ENCODE assay signal across 9 mouse cellular contexts in the genomic region with DNA sequence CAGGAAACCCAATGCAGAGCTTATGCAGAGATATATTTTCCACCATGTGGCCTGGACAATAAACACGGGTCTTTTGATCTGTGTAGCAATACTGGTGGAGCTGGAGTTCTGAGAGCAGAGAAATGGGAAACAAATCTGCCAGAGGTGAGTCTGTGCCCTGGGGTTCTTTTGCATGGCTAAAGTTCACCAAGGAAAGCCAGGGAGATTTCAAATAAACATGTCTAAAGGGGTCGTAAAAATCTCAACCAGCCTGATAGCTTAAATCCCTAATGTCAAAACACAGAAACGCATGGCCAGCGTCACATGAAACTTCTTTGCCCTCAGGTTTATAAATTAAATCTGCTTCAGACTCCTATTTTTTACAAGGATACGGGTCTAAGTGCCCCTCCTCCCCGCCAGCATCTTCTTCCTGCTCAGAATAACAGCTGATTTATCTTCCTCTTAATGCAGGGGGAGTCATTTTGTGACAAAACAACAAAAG.
A peak's percentile ranks its signal among the peaks of the same experiment; 100 is the strongest.
DNase-seq lines count a peak whose midpoint lies in the region; ATAC-seq and TF ChIP-seq lines count a peak whose summit lies in the region.
"Had no signal": no experiment of that assay in that cellular context is flagged by ENCODE, and none has a peak within 500 bp of the region (broad histone marks: within the 10 kb centered on the region; RNA-seq: fewer than 3 reads in every experiment).

No protein-coding gene starts in this region.

- TF ChIP-seq CTCF in left cerebral cortex, adult 2 months (IDR thresholded peaks at IDR 0.05), result no peak

- H3K4me3 ChIP-seq in left cerebral cortex, adult 2 months, result 0 out of 2 replicates have a peak overlapping the region, but pooled peaks have one; percentile 16
- H3K4me3 ChIP-seq in forebrain, embryonic 15.5 days, result peak overlapping the region; percentile 1; the same call in 1 of the 2 replicates
- H3K4me3 ChIP-seq in limb, embryonic 12.5 days (replicated peaks), result peak overlapping the region; percentile 26; the same call in 1 of the 2 replicates
- H3K4me3 ChIP-seq in stomach, embryonic 14.5 days (ENCODE audit: low read depth, low read length), result peak overlapping the region; percentile 16; the same call in 1 of the 2 replicates
- H3K4me3 ChIP-seq: heart, embryonic 12.5 days had no signal

- WGBS in forebrain, embryonic 15.5 days, result 45% methylated on average over 6 of the region's 6 CpGs
- 2% methylated on average over 6 of the region's 6 CpGs for WGBS in limb, embryonic 12.5 days
- WGBS in stomach, embryonic 14.5 days, result 14% methylated on average over 6 of the region's 6 CpGs

- no peak overlapping the region for H3K9ac ChIP-seq in forebrain, embryonic 15.5 days (replicated peaks)
- H3K9ac ChIP-seq in limb, embryonic 12.5 days (replicated peaks), result no peak overlapping the region
- H3K9ac ChIP-seq in stomach, embryonic 14.5 days (replicated peaks; ENCODE audit: low read depth, low read length), result no peak overlapping the region
- H3K9ac ChIP-seq: heart, embryonic 12.5 days had no signal

- 0 out of 2 replicates have a peak, but pooled peaks have one; percentile 19 for ATAC-seq in forebrain, embryonic 15.5 days (replicated peaks)
- ATAC-seq in limb, embryonic 12.5 days (ENCODE audit: insufficient number of reproducible peaks, insufficient read depth, low FRiP score, low TSS enrichment, low read depth), result peak; percentile 61; the same call in 1 of the 2 replicates
- ATAC-seq in stomach, embryonic 14.5 days (ENCODE audit: insufficient number of reproducible peaks, insufficient read depth, low FRiP score, low read depth), result peak; percentile 37; the same call in 1 of the 2 replicates

- peak overlapping the region; percentile 24; the same call in 1 of the 2 replicates for H3K4me2 ChIP-seq in forebrain, embryonic 15.5 days (replicated peaks)
- H3K4me2 ChIP-seq in limb, embryonic 12.5 days, result peak overlapping the region; percentile 57
- peak overlapping the region; percentile 36 for H3K4me2 ChIP-seq in stomach, embryonic 14.5 days (replicated peaks; ENCODE audit: low read depth, low read length)
- H3K4me2 ChIP-seq: heart, embryonic 12.5 days had no signal

- no peak for DNase-seq in left cerebral cortex, adult 2 months (ENCODE audit: extremely low spot score in 1 of 2, low spot score in 2 of 2)
- no peak for DNase-seq in left cerebral cortex, adult 9 months (ENCODE audit: low spot score in 2 of 2)
- no peak for DNase-seq in retina, embryonic 14.5 days (ENCODE audit: low spot score)
- no peak for DNase-seq in cerebellum, postnatal 36 days
- DNase-seq in heart, adult 8-10 months (ENCODE audit: low spot score), result no peak

- no peaks in the 10 kb centered on the region for H3K36me3 ChIP-seq in forebrain, embryonic 15.5 days
- H3K36me3 ChIP-seq in limb, embryonic 12.5 days, result no peaks in the 10 kb centered on the region
- H3K36me3 ChIP-seq in stomach, embryonic 14.5 days (ENCODE audit: control insufficient read depth, insufficient read depth, low read length), result no peaks in the 10 kb centered on the region
- H3K36me3 ChIP-seq: heart, embryonic 12.5 days had no signal

- no peak overlapping the region for H3K27ac ChIP-seq in left cerebral cortex, adult 2 months
- H3K27ac ChIP-seq in forebrain, embryonic 15.5 days (replicated peaks), result 0 out of 2 replicates have a peak overlapping the region, but pooled peaks have one; percentile 11
- peak overlapping the region; percentile 75 for H3K27ac ChIP-seq in limb, embryonic 12.5 days
- peak overlapping the region; percentile 45; the same call in 1 of the 2 replicates for H3K27ac ChIP-seq in stomach, embryonic 14.5 days (ENCODE audit: low read length)

- intact Hi-C loops in left cerebral cortex, adult 2 months (cut with DNase I), result no loop called here

- H3K27me3 ChIP-seq in forebrain, embryonic 15.5 days, result no peaks in the 10 kb centered on the region
- no peaks in the 10 kb centered on the region for H3K27me3 ChIP-seq in limb, embryonic 12.5 days
- H3K27me3 ChIP-seq in stomach, embryonic 14.5 days (ENCODE audit: control insufficient read depth, insufficient read depth, low read length), result no peaks in the 10 kb centered on the region
- H3K27me3 ChIP-seq: heart, embryonic 12.5 days had no signal

- H3K4me1 ChIP-seq in forebrain, embryonic 15.5 days, result peaks cover 12% of the 10 kb centered on the region; the same call in 1 of the 2 replicates
- H3K4me1 ChIP-seq in limb, embryonic 12.5 days (replicated peaks), result peaks cover 25% of the 10 kb centered on the region
- H3K4me1 ChIP-seq in stomach, embryonic 14.5 days (ENCODE audit: control insufficient read depth, insufficient read depth, low read length), result no peaks in the 10 kb centered on the region
- H3K4me1 ChIP-seq: heart, embryonic 12.5 days had no signal

- H3K9me3 ChIP-seq in forebrain, embryonic 15.5 days, result no peaks in the 10 kb centered on the region
- no peaks in the 10 kb centered on the region for H3K9me3 ChIP-seq in limb, embryonic 12.5 days
- H3K9me3 ChIP-seq in stomach, embryonic 14.5 days (ENCODE audit: control insufficient read depth, low read depth, low read length), result no peaks in the 10 kb centered on the region
- H3K9me3 ChIP-seq: heart, embryonic 12.5 days had no signal
